Mouse (Mus musculus) kidney, postnatal 36 days (tissue): ENCODE measurements around the gene Tnfrsf25.
A peak's percentile ranks its signal among the peaks of the same experiment; 100 is the strongest.

ENCODE experiments used
- DNase-seq, 2 experiments: peaks; one replicate each; pipeline ENCODE4 v3.0.0; 2021 to 2022; ENCODE audit warnings: mixed read lengths in 2 of 2

Tnfrsf25 gene

GRCm38 (mm10) chr4:152121183-152121505 lies 5.4 kb downstream of the Tnfrsf25 start:
- DNase-seq = no peak

GRCm38 (mm10) chr4:152124361-152124961 lies 8.7 kb downstream of the Tnfrsf25 start:
- DNase-seq = no peak

DNA sequence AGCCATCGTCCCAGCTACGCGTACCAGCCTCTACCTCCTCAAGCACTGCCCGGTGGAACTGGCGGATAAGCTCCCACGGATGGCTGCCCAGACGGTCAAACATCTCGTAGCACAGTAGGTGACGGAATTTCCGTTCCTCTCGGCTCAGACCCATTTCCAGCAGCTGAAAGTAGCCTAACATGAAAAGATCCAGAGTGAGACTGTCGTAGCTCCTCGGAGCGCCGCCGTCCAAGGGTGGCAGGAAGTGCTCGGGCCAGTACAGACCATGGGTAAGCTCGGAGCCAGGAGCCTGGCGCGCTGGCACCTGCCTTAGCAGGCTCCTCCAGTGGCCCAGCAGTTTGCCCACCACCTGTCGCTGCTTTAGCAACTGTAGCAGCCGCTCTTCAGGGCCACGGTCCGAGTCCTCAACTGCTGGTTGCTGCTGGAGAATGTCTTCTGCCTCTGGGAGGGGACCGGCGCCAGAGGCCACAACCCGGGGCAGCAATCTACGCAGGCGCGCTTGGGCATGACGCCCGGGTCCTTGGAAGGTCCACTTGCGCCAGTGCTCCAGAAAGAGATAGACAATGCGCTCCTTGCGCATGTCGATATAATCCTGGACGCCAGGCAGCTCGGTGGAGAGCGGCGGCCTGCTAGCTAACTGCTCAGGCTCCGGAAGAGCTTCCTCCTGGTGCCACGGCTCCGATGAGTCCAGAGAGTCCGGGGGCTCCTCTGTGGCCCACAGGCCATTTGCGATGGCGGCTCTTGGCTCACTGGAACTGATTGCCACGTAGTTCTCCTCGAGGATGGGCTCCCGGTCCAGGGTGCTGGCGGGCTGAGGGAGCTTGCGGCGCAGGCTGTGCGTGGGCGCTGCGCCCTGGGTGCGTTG lies 9.7 kb downstream of the Tnfrsf25 start:
- peak in 1 of 2 experiments; percentile 48 for DNase-seq

DNA sequence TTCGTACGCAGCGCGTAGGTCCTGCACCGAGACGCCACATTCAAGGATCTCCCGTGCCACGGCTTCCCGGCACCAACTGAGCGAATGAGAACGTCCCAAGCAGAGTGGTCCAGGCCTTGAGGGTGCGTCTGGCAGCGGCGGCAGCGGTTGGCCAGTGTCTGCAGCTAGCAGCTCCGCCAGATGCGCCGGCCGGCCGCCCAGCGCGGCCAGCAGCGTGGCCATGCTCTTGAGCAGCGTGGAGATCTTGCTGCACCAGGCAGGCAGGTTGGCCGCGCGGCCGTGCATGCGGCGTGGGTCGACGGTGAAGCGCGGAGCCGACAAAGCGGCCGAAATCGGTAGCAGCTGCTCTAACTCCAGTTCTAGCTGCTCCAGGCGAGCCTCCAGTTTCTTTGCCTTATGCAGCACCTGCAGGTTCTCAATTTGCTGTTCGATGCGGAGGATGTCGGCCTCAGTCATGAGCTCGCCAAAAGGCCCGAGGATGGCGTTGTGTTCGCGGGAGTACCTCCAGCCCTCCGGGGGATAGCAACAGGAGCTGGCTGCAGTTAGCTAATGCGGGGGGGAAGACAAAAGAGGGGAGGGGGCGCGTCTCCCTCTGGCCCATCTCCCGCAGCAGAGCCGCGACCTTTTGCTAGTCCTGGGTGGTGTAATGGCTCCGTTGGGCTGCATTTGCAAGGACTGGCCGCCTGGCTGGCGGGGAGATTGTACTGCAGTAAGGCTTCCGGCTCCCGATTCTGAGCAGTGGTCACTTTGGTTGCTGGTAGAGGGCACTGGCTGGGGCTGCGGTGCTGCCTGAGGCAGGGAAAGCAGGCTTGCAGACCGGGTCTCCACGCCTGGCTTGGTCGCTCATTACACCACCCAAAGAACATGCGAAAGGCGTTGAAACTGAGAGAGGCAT lies 10.5 kb downstream of the Tnfrsf25 start:
- DNase-seq = peak in 1 of 2 experiments; percentile 29

- no peak for DNase-seq
Observed at GRCm38 (mm10) chr4:152127884-152128283, 12.2 kb downstream of the Tnfrsf25 start.

DNA sequence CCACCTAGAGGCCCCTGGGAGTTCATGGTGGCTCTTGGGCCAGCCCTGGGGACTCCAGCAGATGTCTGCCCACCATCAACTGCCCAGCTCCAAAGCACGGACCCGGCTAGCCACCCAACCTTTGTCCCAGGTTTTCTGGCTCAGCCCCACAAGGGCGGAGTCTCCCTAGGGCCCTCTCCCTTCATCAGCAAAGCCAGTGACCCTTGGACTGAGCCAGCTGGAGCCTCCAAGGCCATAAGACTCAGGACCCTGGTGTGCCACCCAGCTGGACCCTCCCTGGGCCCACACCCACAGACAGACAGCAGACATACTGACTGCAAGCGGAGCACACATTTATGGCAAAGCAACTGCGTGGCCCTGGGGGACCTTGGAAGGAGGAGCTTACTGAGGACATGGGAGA lies 13.1 kb downstream of the Tnfrsf25 start:
- DNase-seq = peak; percentile 88 to 91

- DNase-seq = peak; percentile 36 to 39
Observed at GRCm38 (mm10) chr4:152129395-152129930, 13.7 kb downstream of the Tnfrsf25 start.

GRCm38 (mm10) chr4:152130771-152131653 lies 15.3 kb downstream of the Tnfrsf25 start:
- DNase-seq = peak; percentile 79 to 88

- peak in 1 of 2 experiments; percentile 41 for DNase-seq
Observed at GRCm38 (mm10) chr4:152131809-152132771, 16.4 kb downstream of the Tnfrsf25 start.

DNA sequence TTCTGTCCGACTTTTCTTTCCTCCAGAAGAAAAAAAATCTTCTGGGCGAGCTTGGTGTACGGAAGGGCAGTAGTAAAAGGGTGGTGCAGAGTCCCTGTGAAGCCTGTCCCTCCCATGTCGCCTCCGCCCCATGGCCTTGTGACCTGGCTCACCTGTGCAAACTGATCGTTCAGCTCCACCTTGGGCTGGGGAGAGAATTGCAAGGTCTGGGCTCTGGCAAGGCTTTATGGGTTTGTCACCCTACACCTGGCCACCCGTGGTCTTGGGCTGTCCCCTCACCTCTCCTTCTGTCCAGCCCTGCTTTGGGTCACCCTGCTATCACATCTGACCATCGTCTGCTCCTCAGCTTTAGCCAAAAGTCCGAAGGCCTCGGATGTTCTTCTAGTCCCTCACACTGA lies 17.0 kb downstream of the Tnfrsf25 start:
- no peak for DNase-seq

DNA sequence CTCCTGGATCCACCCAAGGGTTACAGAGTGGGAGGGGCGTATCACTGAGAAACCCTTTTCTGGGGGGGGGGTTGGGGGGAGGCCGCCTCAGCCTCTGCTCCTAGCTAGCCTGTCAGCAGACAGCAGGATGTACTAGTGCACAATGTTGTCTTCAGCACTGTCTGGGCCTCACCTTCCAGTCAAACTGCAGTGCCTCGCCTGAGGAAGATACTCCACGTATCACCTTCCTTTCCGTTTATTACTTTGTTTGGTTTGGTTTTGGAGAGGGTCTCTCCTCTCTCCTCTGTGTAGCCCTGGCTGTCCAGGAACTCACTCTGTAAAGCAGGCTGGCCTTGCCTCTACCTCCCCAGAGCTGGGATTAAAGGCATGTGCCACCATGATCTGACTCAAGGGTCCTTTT lies 17.5 kb downstream of the Tnfrsf25 start:
- no peak for DNase-seq

GRCm38 (mm10) chr4:152134507-152134906 lies 18.8 kb downstream of the Tnfrsf25 start:
- peak; percentile 76 to 81 for DNase-seq

DNA sequence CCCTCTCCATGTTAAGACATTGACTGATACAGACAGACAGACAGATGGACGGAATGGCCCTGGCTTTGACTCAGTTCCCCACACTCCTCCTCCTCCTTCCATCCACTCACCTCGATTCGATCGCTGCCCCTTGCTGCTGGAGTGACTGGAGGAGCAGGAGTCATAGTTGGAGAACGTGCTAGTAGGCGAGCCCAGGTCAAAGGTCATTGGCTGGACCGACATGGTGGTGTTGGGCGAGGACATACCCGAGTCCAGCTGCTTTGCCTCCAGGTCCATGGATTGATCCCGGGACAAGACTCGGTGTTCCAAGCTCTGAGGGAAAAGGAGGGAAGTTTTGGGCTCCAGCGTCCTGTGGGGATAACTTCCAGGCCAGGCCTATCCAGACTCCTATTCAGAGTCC lies 19.6 kb downstream of the Tnfrsf25 start:
- DNase-seq = peak; percentile 66 to 72

- DNase-seq = peak in 1 of 2 experiments; percentile 53
Observed at GRCm38 (mm10) chr4:152136112-152136875, 20.6 kb downstream of the Tnfrsf25 start.

GRCm38 (mm10) chr4:152136876-152137250 lies 21.1 kb downstream of the Tnfrsf25 start:
- DNase-seq = no peak

DNA sequence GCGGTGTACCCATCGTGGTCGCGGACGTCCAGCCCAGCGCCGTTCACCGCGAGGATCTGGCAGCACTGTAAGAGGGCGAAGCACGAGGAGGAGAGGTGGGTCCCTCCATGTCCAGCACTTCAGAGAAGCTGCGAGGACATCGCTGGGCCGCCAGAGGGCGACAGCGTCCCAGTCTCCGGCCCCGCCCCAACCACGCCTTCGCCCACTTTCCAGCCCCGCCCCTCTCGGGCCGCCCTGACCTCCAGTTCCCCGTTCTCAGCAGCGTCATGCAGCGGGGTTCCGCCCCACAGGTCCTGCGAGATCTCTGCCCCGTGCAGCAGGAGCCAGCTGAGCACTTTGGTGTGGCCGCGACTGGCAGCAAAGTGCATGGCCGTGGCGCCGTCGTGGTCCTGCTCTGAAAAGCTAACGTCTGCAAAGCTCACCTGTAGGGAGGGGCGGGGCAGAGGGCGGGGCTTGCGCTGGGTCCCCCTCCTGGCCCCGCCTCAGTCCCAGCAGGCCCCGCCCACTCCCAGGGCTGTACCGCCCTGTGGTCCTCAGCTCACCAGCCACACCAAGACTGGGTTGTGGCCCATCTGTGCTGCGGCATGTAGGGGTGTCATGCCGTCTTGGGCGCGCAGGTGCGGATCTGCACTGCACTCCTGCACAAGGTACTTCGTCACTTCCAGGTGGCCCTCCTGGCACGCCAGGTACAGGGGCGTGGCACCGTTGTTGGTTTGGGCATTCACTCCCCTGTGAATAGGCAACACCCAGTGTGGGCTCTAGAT lies 22.9 kb downstream of the Tnfrsf25 start:
- peak; percentile 89 to 95 for DNase-seq

DNA sequence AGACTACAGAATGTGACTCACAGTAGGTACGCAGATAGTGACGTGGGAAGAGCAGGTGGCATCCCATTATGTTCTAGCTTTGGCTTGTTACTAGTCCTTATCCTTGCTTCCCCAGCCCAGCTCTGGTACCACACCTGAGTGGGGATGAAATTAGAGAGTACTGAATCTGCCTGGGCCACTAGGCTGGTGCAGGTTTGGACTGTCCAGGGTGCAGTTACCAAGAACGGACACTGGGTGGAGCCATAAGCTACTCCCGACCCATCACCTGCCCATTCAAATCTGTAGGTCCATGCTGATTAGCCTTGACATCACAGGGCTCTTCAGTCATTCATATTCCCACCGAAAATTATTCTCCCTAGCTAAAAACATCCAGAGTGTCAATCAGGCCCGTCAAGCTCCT lies 24.7 kb downstream of the Tnfrsf25 start:
- DNase-seq = peak; percentile 56 to 78

GRCm38 (mm10) chr4:152141521-152142135 lies 25.9 kb downstream of the Tnfrsf25 start:
- DNase-seq = no peak

DNA sequence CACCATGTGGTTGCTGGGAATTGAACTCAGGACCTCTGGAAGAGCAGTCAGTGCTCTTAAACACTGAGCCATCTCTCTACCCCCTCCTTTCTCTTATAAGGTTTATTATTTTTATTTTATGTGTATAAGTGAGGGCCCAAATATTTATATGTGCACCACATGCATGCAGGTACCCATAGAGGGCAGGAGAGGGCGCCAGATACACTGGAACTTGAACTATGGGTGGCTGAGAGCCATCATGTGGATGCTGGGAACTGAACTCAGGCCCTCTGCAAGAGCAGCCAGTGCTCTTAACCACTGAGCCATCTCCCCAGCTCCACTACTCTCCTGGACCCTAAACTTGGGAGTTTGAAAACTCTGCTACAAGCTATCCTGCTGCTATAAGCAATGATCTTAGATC lies 27.9 kb downstream of the Tnfrsf25 start:
- DNase-seq = no peak
